Mouse (Mus musculus): ENCODE measurements at regions not wholly inside any gene's neighbourhood (a gene's known extent, or its start where the extent isn't known, plus 50 kb on each side); places are given as distances from the start of the nearest gene placed in this dataset.

- no peak for TF ChIP-seq ZC3H11A (IDR thresholded peaks at IDR 0.05; ENCODE audit: borderline replicate concordance, low read depth, low read length)
- TF ChIP-seq HCFC1 (IDR thresholded peaks at IDR 0.05; ENCODE audit: borderline replicate concordance, insufficient read depth, low read length): no peak
- TF ChIP-seq ZNF384 (IDR thresholded peaks at IDR 0.05; ENCODE audit: low read depth, low read length): no peak
- no peak for TF ChIP-seq CHD2 (IDR thresholded peaks at IDR 0.05; ENCODE audit: low read depth, low read length)
- no peak for TF ChIP-seq MAFK (IDR thresholded peaks at IDR 0.05; ENCODE audit: insufficient read depth, low read depth, low read length)
These were observed 105.6 kb downstream of the Rap2a start for GRCm38 (mm10) chr14:120583807-120584206.
